Mouse (Mus musculus) cerebellum, postnatal 14 days (tissue): ENCODE data around the gene Twsg1.

ENCODE experiments used
- DNase-seq, 2 experiments: peaks; one replicate each; pipeline ENCODE4 v3.0.0; 2021; ENCODE audit warnings: mixed read lengths in 2 of 2

Gene Twsg1

GRCm38 (mm10) chr17:65885697-65886529, 65.1 kb downstream of the Twsg1 start, which contains the start of gene Ralbp1:
Gene Ralbp1, minus strand, starts transcription at chr17:65885798.
- DNase-seq = peak; percentile 55 to 62

GRCm38 (mm10) chr17:65885398-65885696, 65.7 kb downstream of the Twsg1 start:
- no peak for DNase-seq

DNA sequence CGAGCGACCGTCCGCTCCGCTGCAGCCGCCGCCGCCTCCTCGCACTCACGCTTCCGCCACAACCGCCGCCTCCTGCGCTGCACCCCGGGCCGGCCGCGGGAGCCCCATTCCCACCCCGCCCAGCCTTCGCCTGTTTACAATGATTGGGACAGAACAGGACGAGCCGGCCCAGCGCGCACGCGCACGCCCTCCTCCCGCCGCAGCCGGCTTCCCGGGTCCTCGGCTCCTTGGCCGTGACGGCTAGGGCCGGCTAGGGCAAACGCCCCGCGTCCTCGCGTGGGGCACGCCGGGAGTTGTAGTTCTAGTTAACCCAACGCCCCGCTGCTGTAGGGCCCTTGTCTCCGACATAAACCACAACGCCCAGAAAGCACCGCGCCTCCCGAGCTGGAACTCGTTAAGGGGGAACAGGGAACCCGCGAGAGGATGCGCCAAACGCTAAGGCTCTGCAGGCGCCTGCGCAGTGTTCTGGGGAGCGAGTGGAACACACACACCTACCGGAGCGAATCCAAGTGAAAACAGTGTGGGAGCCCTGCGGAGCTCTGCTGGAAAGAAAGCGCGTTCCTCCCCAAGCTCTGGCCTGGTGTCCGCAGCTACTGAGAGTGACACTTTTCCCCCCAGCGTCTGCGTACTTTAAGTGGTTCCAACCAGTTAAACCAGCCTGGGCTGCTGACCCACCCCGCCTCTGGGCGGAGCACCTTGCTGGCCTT, 66.2 kb downstream of the Twsg1 start:
- DNase-seq = peak; percentile 99 to 100

DNA sequence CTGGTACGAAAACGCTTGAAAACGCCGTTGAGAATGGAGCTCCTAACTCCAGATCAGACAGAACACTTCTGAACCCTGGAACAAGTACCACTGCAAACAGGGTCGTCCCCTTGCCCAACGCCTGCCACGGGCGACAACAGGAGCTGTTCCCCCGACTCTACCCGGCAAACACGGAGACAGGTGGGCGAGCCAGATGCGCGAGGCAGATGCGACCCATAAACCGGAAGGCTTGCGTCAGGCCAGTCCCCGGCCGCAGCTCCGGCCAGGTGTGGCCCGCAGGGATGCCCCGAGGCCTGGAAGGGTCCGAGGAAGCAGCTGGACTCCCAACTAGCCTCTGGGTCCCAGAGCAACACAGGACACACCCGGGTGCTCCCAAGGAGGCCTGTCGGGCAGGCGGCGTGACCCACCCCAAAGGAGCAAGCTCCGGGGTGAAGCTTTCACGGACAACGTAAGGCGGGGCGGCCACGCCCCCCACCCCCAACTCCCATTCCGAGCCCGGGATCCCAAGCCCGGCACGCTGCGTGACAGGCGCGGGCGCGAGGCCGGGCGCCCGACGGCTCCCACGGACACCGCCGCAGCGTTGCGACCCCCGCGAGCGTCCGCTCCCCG, 66.9 kb downstream of the Twsg1 start:
- no peak for DNase-seq

DNA sequence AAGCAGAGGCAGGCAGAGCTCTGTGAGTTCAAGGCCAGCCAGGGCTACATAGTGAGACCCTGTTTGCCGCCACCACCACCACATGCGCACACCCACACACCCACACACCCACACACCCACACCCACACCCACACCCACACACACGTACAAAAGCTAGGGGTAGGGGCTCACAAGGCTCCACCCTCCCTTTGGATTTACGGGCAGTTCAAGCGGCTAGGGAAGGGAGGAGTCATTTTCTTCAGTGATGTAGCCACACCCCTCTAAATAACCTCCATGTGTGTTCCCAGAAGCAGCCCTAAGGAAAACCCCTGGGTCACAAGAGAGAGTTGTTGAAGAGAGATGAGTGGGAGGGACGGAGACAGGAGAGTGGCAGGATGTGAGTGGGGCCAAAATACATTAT, 74.0 kb downstream of the Twsg1 start:
- DNase-seq = no peak

DNA sequence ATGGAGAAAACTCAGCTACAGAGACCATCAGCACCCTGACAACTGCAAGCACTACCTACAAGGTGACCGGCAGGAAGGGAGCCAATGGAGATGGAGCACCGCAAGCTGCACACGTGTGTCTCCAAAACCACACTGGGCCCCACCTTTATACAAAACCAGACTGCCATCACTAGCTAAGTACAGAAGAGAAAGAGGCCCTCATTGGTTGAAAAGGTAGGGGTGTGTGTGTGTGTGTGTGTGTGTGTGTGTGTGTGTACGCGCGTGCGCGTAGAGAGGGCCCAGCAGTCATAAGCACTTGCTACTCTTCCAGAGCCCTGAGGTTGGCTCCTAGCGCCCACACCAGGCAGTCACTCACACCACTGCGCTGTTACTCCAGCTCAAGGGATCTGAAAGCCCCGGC, 77.2 kb downstream of the Twsg1 start:
- DNase-seq = no peak

GRCm38 (mm10) chr17:65873156-65873555, 77.9 kb downstream of the Twsg1 start:
- DNase-seq = no peak

GRCm38 (mm10) chr17:65872652-65873051, 78.4 kb downstream of the Twsg1 start:
- DNase-seq = peak; percentile 57 to 75

GRCm38 (mm10) chr17:65872051-65872450, 79.0 kb downstream of the Twsg1 start:
- no peak for DNase-seq
